Mouse (Mus musculus): ENCODE measurements around the gene Slc35e4. TPM values are rescaled to one million over a fixed set of nuclear protein-coding genes. Genes with fewer than 3 reads are reported as not detected.
"Not testable (repeated sequence)": the region's sequence is repeated elsewhere in the genome, so short reads cannot be mapped to it uniquely, and the experiment has no call there.

The Slc35e4 gene
- polyA plus RNA-seq, 1 experiment from 2014 or later, result 0.45 TPM

- H3K4me1 ChIP-seq (replicated peaks), result peaks cover 24% of the 10 kb centered on the region
- H3K27ac ChIP-seq, result no peak overlapping the region
- peak overlapping the region; percentile 80 for H3K4me2 ChIP-seq
- peak overlapping the region; percentile 57 for H3K4me3 ChIP-seq (replicated peaks)
- ATAC-seq (ENCODE audit: low read depth), result peak; percentile 85
- peak overlapping the region; percentile 45 for H3K9ac ChIP-seq
- no peaks in the 10 kb centered on the region for H3K36me3 ChIP-seq
- WGBS (ENCODE audit: insufficient replicate concordance), result under 1% methylated on average over 65 of the region's 65 CpGs
- peak; percentile 80 for DNase-seq
- H3K27me3 ChIP-seq, result peaks cover 45% of the 10 kb centered on the region
- H3K9me3 ChIP-seq (replicated peaks), result no peaks in the 10 kb centered on the region
Observed at GRCm38 (mm10) chr11:3913316-3914108, 952 bp downstream of the Slc35e4 start.

GRCm38 (mm10) chr11:3912875-3913271 is 1.6 kb downstream of the Slc35e4 start:
- peak overlapping the region; percentile 45; the same call in 1 of the 2 replicates for H3K9ac ChIP-seq
- no peak for DNase-seq
- H3K27ac ChIP-seq, result no peak overlapping the region
- peaks cover 24% of the 10 kb centered on the region for H3K4me1 ChIP-seq (replicated peaks)
- H3K36me3 ChIP-seq, result no peaks in the 10 kb centered on the region
- no peaks in the 10 kb centered on the region for H3K9me3 ChIP-seq (replicated peaks)
- peak overlapping the region; percentile 57 for H3K4me3 ChIP-seq (replicated peaks)
- H3K27me3 ChIP-seq, result peaks cover 45% of the 10 kb centered on the region
- 8% methylated on average over 16 of the region's 16 CpGs for WGBS (ENCODE audit: insufficient replicate concordance)
- peak overlapping the region; percentile 80 for H3K4me2 ChIP-seq
- ATAC-seq (ENCODE audit: low read depth), result peak; percentile 3; the same call in 1 of the 2 replicates

- WGBS (ENCODE audit: insufficient replicate concordance), result 36% methylated on average over 19 of the region's 19 CpGs
- H3K36me3 ChIP-seq, result no peaks in the 10 kb centered on the region
- H3K4me2 ChIP-seq, result peak overlapping the region; percentile 80
- no peak overlapping the region for H3K9ac ChIP-seq
- no peak overlapping the region for H3K27ac ChIP-seq
- H3K27me3 ChIP-seq, result peaks cover 46% of the 10 kb centered on the region
- ATAC-seq (ENCODE audit: low read depth) (no peak), DNase-seq (no peak)
- peak overlapping the region; percentile 57 for H3K4me3 ChIP-seq (replicated peaks)
- H3K4me1 ChIP-seq (replicated peaks), result peaks cover 24% of the 10 kb centered on the region
- H3K9me3 ChIP-seq (replicated peaks), result no peaks in the 10 kb centered on the region
Observed at GRCm38 (mm10) chr11:3912100-3912874, 2.2 kb downstream of the Slc35e4 start.

GRCm38 (mm10) chr11:3911440-3911839 is 3.0 kb downstream of the Slc35e4 start:
- not testable (repeated sequence) for H3K4me3 ChIP-seq (replicated peaks); H3K36me3 ChIP-seq; H3K27ac ChIP-seq; ATAC-seq (ENCODE audit: low read depth); H3K9me3 ChIP-seq (replicated peaks); H3K4me2 ChIP-seq; DNase-seq; H3K9ac ChIP-seq
- Histone ChIP-seq H3K27me3 (peaks cover 48% of the 10 kb centered on the region), H3K4me1 (replicated peaks) (peaks cover 24% of the 10 kb centered on the region)
- WGBS (ENCODE audit: insufficient replicate concordance), result 70% methylated on average over 6 of the region's 6 CpGs

GRCm38 (mm10) chr11:3910513-3911310 is 3.8 kb downstream of the Slc35e4 start:
- Histone ChIP-seq H3K27me3 (peaks cover 48% of the 10 kb centered on the region), H3K36me3 (no peaks in the 10 kb centered on the region), H3K9me3 (replicated peaks) (no peaks in the 10 kb centered on the region), H3K9ac (no peak overlapping the region), H3K4me2 (no peak overlapping the region), H3K27ac (no peak overlapping the region), H3K4me3 (replicated peaks) (no peak overlapping the region), H3K4me1 (replicated peaks) (peaks cover 24% of the 10 kb centered on the region)
- DNase-seq (no peak), ATAC-seq (ENCODE audit: low read depth) (no peak)
- WGBS (ENCODE audit: insufficient replicate concordance), result 45% methylated on average over 5 of the region's 5 CpGs

- no peaks in the 10 kb centered on the region for H3K36me3 ChIP-seq
- ATAC-seq (ENCODE audit: low read depth), result no peak
- no peak overlapping the region for H3K9ac ChIP-seq
- peaks cover 36% of the 10 kb centered on the region for H3K27me3 ChIP-seq
- H3K4me1 ChIP-seq (replicated peaks), result peaks cover 19% of the 10 kb centered on the region
- H3K4me3 ChIP-seq (replicated peaks), result no peak overlapping the region
- H3K4me2 ChIP-seq, result no peak overlapping the region
- 61% methylated on average over 4 of the region's 4 CpGs for WGBS (ENCODE audit: insufficient replicate concordance)
- DNase-seq, result no peak
- H3K27ac ChIP-seq, result no peak overlapping the region
- no peaks in the 10 kb centered on the region for H3K9me3 ChIP-seq (replicated peaks)
Observed at GRCm38 (mm10) chr11:3909236-3909635, 5.2 kb downstream of the Slc35e4 start.

- H3K9ac ChIP-seq, result no peak overlapping the region
- no peak for ATAC-seq (ENCODE audit: low read depth)
- H3K36me3 ChIP-seq, result no peaks in the 10 kb centered on the region
- no peaks in the 10 kb centered on the region for H3K9me3 ChIP-seq (replicated peaks)
- H3K27me3 ChIP-seq, result 0 out of 2 replicates have a peak, but pooled peaks cover 3% of the 10 kb centered on the region
- DNase-seq, result no peak
- no peak overlapping the region for H3K27ac ChIP-seq
- no peak overlapping the region for H3K4me2 ChIP-seq
- H3K4me3 ChIP-seq (replicated peaks), result no peak overlapping the region
- H3K4me1 ChIP-seq (replicated peaks), result no peaks in the 10 kb centered on the region
- 64% methylated on average over 1 of the region's 1 CpGs for WGBS (ENCODE audit: insufficient replicate concordance)
Observed at GRCm38 (mm10) chr11:3905446-3905845, 9.0 kb downstream of the Slc35e4 start.

- ATAC-seq (ENCODE audit: low read depth), result no peak
- Histone ChIP-seq H3K4me2 (no peak overlapping the region), H3K4me3 (replicated peaks) (no peak overlapping the region), H3K36me3 (no peaks in the 10 kb centered on the region), H3K27ac (no peak overlapping the region), H3K4me1 (replicated peaks) (no peaks in the 10 kb centered on the region), H3K9me3 (replicated peaks) (no peaks in the 10 kb centered on the region), H3K27me3 (0 out of 2 replicates have a peak, but pooled peaks cover 3% of the 10 kb centered on the region), H3K9ac (no peak overlapping the region)
- 64% methylated on average over 6 of the region's 6 CpGs for WGBS (ENCODE audit: insufficient replicate concordance)
- DNase-seq, result no peak
Observed at GRCm38 (mm10) chr11:3904673-3905072, 9.8 kb downstream of the Slc35e4 start.

GRCm38 (mm10) chr11:3903046-3903445 is 11.4 kb downstream of the Slc35e4 start:
- Histone ChIP-seq H3K27ac (no peak overlapping the region), H3K27me3 (0 out of 2 replicates have a peak, but pooled peaks cover 3% of the 10 kb centered on the region), H3K4me2 (no peak overlapping the region), H3K36me3 (no peaks in the 10 kb centered on the region), H3K9me3 (replicated peaks) (no peaks in the 10 kb centered on the region), H3K9ac (no peak overlapping the region), H3K4me1 (replicated peaks) (no peaks in the 10 kb centered on the region), H3K4me3 (replicated peaks) (no peak overlapping the region)
- ATAC-seq (ENCODE audit: low read depth) (no peak), DNase-seq (no peak)
- 63% methylated on average over 5 of the region's 5 CpGs for WGBS (ENCODE audit: insufficient replicate concordance)

- no peaks in the 10 kb centered on the region for H3K36me3 ChIP-seq
- no peaks in the 10 kb centered on the region for H3K9me3 ChIP-seq (replicated peaks)
- H3K9ac ChIP-seq, result no peak overlapping the region
- 0 out of 2 replicates have a peak, but pooled peaks cover 3% of the 10 kb centered on the region for H3K27me3 ChIP-seq
- no peak for ATAC-seq (ENCODE audit: low read depth)
- no peak overlapping the region for H3K4me3 ChIP-seq (replicated peaks)
- no peaks in the 10 kb centered on the region for H3K4me1 ChIP-seq (replicated peaks)
- no peak overlapping the region for H3K27ac ChIP-seq
- 69% methylated on average over 3 of the region's 3 CpGs for WGBS (ENCODE audit: insufficient replicate concordance)
- no peak for DNase-seq
- H3K4me2 ChIP-seq, result no peak overlapping the region
Observed at GRCm38 (mm10) chr11:3902516-3902915, 11.9 kb downstream of the Slc35e4 start.

GRCm38 (mm10) chr11:3900296-3900695 is 14.2 kb downstream of the Slc35e4 start:
- H3K4me3 ChIP-seq (replicated peaks), result no peak overlapping the region
- no peaks in the 10 kb centered on the region for H3K9me3 ChIP-seq (replicated peaks)
- H3K9ac ChIP-seq, result no peak overlapping the region
- no peak overlapping the region for H3K4me2 ChIP-seq
- no peaks in the 10 kb centered on the region for H3K36me3 ChIP-seq
- H3K4me1 ChIP-seq (replicated peaks), result peaks cover 3% of the 10 kb centered on the region
- H3K27me3 ChIP-seq, result no peaks in the 10 kb centered on the region
- no peak for DNase-seq
- 56% methylated on average over 6 of the region's 6 CpGs for WGBS (ENCODE audit: insufficient replicate concordance)
- ATAC-seq (ENCODE audit: low read depth), result no peak
- no peak overlapping the region for H3K27ac ChIP-seq
